Mouse (Mus musculus): ENCODE results near the gene Gm45711.

Gm45711 gene

DNA sequence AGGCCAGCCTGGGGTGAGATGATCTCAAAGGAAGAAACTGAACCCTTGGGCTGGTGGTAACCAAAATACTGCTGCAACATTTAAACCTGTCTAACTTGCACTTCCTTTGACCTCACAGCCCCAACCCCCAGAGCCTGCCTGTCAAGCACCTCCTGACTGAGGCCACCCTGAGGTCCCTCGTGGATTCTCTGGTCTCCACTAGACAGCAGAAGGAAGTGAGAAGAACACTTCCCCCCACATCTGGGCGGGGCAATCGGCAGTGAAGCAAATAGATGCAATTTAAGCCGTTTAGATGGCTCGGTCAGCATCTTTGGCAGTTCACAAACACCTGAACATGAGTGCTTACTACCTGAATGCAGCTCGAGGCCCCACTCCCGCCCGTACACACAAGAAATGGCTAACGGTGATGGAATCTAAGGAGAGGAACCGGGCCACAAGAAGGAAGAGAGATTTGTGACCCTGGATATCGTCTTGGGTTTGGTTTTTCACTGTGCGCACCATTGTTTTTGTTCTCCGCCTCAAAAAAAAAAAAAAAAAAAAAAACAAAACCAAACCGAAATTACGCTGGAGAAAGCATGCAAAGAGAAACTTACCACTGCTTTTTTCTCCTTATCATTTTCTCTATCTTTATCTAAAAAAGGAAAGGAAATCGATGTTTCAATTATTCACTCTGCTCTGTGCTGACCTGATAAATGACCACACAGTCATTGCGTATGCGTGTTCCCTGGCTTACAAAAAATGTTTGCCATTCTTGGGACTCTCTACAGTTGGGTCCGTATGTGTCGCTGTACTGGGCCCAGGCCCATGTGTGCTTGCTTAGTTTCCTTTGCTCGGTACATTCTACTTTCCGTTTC, 62.6 kb downstream of the Gm45711 start:
- ATAC-seq (ENCODE audit: insufficient number of reproducible peaks, low FRiP score, low TSS enrichment), result no peak

- ATAC-seq (ENCODE audit: insufficient number of reproducible peaks, low FRiP score, low TSS enrichment), result no peak
Observed at GRCm38 (mm10) chr8:104246621-104247020, 63.3 kb downstream of the Gm45711 start.

DNA sequence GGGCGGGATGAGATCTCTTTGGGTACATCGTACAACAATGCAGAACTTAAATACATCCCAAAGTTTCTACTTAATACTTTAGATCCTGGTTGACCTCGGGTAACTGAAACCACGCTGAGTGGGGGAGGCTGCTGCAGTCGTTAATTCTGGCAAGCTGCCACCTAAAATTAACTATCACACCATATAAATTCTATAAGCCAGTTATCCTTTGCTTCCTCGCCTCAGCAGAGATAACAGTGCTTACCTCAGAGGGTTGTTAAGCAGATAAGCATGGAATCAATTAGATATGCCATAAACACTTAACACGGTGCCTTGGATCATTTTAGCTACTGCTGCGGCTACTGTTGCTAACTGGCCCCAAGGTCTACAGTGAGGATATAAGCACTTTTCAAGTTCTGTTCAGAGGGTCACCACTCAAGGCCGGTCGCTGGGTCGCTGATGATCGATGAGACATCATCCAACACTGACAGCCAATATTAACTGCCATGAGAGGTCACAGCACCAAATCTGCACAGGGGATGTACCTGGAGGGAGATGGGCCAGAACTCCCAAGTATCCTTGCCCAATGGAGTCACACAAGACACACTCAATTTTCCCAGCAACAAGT, 67.7 kb downstream of the Gm45711 start:
- no peak for ATAC-seq (ENCODE audit: insufficient number of reproducible peaks, low FRiP score, low TSS enrichment)

- ATAC-seq (ENCODE audit: insufficient number of reproducible peaks, low FRiP score, low TSS enrichment), result no peak
Observed at GRCm38 (mm10) chr8:104239418-104239861, 70.4 kb downstream of the Gm45711 start.

GRCm38 (mm10) chr8:104234573-104234972, 75.3 kb downstream of the Gm45711 start:
- ATAC-seq (ENCODE audit: insufficient number of reproducible peaks, low FRiP score, low TSS enrichment), result no peak

- ATAC-seq (ENCODE audit: insufficient number of reproducible peaks, low FRiP score, low TSS enrichment), result no peak
Observed at GRCm38 (mm10) chr8:104232919-104233318, 77.0 kb downstream of the Gm45711 start.

GRCm38 (mm10) chr8:104232039-104232438, 77.8 kb downstream of the Gm45711 start:
- ATAC-seq (ENCODE audit: insufficient number of reproducible peaks, low FRiP score, low TSS enrichment), result no peak

Measured in cerebellum, adult (tissue).